Mouse (Mus musculus) liver, embryonic 11.5 days (tissue): ENCODE measurements around the gene Gpr6. TPM values are rescaled to one million over a fixed set of nuclear protein-coding genes. Genes with fewer than 3 reads are reported as not detected.

Experiments used
- ATAC-seq: fragments of 200-750 bp; cut with Nextera tagmentation; replicated peaks from 2 replicates; pipeline ENCODE4 v1.8.0; 2017; ENCODE audit warnings: moderate number of reproducible peaks, mild to moderate bottlenecking, moderate TSS enrichment, moderate library complexity; ENCODE audit not compliant: low FRiP score
- DNase-seq: peaks from one replicate; pipeline ENCODE4 v3.0.0-alpha.2; 2017; ENCODE audit warnings: low spot score
- H3K27ac ChIP-seq: fragments of 300-500 bp; sonication (generic); 2 replicates; pipeline ENCODE4 v1.5.1; 2014; ENCODE audit warnings: mild to moderate bottlenecking, low read depth, low read length, control low read depth
- H3K27me3 ChIP-seq: fragments of 300-500 bp; sonication (generic); replicated peaks from 2 replicates; pipeline ENCODE4 v1.6.1; 2014; ENCODE audit warnings: low read length, mixed read lengths; ENCODE audit not compliant: control insufficient read depth, insufficient read depth
- H3K36me3 ChIP-seq: fragments of 300-500 bp; sonication (generic); 2 replicates; pipeline ENCODE4 v1.6.1; 2014; ENCODE audit warnings: mild to moderate bottlenecking, low read length, moderate library complexity, mixed read lengths; ENCODE audit not compliant: control insufficient read depth, insufficient read depth
- H3K4me1 ChIP-seq: fragments of 300-500 bp; sonication (generic); replicated peaks from 2 replicates; pipeline ENCODE4 v1.6.1; 2014; ENCODE audit warnings: low read length, mixed read lengths; ENCODE audit not compliant: control insufficient read depth, insufficient read depth
- H3K4me2 ChIP-seq: fragments of 300-500 bp; sonication (generic); 2 replicates; pipeline ENCODE4 v1.6.1; 2014; ENCODE audit warnings: mild to moderate bottlenecking, control low read depth, moderate library complexity
- H3K4me3 ChIP-seq: fragments of 300-500 bp; sonication (generic); 2 replicates; pipeline ENCODE4 v1.5.1; 2014; ENCODE audit warnings: low read depth, low read length, control low read depth
- H3K9ac ChIP-seq: fragments of 300-500 bp; sonication (generic); 2 replicates; pipeline ENCODE4 v1.6.1; 2014; ENCODE audit warnings: low read depth, low read length, control low read depth
- H3K9me3 ChIP-seq: fragments of 300-500 bp; sonication (generic); 2 replicates; pipeline ENCODE4 v1.6.1; 2016; ENCODE audit warnings: low read length, inconsistent platforms, mixed read lengths; ENCODE audit not compliant: control insufficient read depth
- WGBS: fragments of 180-500 bp; shearing (Covaris S2); extraction: QIAGEN DNeasy Blood & Tissue Kit; methylation state at CpG from one replicate; pipeline ENCODE4 v1.1.7; 2014; 5-methylcytosine and 5-hydroxymethylcytosine counted together
- polyA plus RNA-seq: library from polyadenylated mRNA; unstranded; fragments of >200 nt; fragmentation: Nextera tagmentation; extraction: Ambion mirVana; gene quantifications from 2 replicates; pipeline ENCODE4 v1.2.1, GENCODE M21; 2014

Gpr6 gene
- polyA plus RNA-seq, 1 experiment from 2014 or later, result not detected

GRCm38 (mm10) chr10:41054005-41054404 is 18.1 kb downstream of the Gpr6 start:
- H3K4me1 ChIP-seq, result no peaks in the 10 kb centered on the region
- 59% methylated on average over 5 of the region's 5 CpGs for WGBS

GRCm38 (mm10) chr10:41042272-41042671 is 29.8 kb downstream of the Gpr6 start:
- H3K4me1 ChIP-seq, result no peaks in the 10 kb centered on the region
- no peak for ATAC-seq
- H3K27me3 ChIP-seq, result no peaks in the 10 kb centered on the region
- H3K36me3 ChIP-seq, result no peaks in the 10 kb centered on the region
- H3K4me2 ChIP-seq, result no peak overlapping the region
- no peak overlapping the region for H3K4me3 ChIP-seq
- H3K27ac ChIP-seq, result no peak overlapping the region
- H3K9ac ChIP-seq, result no peak overlapping the region
- WGBS, result 78% methylated on average over 11 of the region's 11 CpGs
- DNase-seq, result no peak
- H3K9me3 ChIP-seq, result no peaks in the 10 kb centered on the region

More at GRCm38 (mm10) chr10:41054005-41054404, 18.1 kb downstream of the Gpr6 start:
- no peaks in the 10 kb centered on the region for H3K36me3 ChIP-seq
- H3K9ac ChIP-seq, result no peak overlapping the region
- DNase-seq (no peak), ATAC-seq (no peak)
- no peak overlapping the region for H3K27ac ChIP-seq
- no peak overlapping the region for H3K4me2 ChIP-seq
- no peak overlapping the region for H3K4me3 ChIP-seq
- no peaks in the 10 kb centered on the region for H3K27me3 ChIP-seq
- H3K9me3 ChIP-seq, result no peaks in the 10 kb centered on the region

GRCm38 (mm10) chr10:41041478-41041877 is 30.6 kb downstream of the Gpr6 start:
- Histone ChIP-seq H3K4me2 (no peak overlapping the region), H3K9me3 (no peaks in the 10 kb centered on the region), H3K36me3 (no peaks in the 10 kb centered on the region), H3K4me1 (no peaks in the 10 kb centered on the region), H3K9ac (no peak overlapping the region), H3K4me3 (no peak overlapping the region), H3K27ac (no peak overlapping the region), H3K27me3 (no peaks in the 10 kb centered on the region)
- no peak for DNase-seq
- 79% methylated on average over 9 of the region's 9 CpGs for WGBS
- no peak for ATAC-seq

- Histone ChIP-seq H3K27ac (no peak overlapping the region), H3K4me2 (no peak overlapping the region), H3K36me3 (no peaks in the 10 kb centered on the region), H3K9me3 (no peaks in the 10 kb centered on the region), H3K27me3 (no peaks in the 10 kb centered on the region), H3K9ac (no peak overlapping the region), H3K4me1 (no peaks in the 10 kb centered on the region), H3K4me3 (no peak overlapping the region)
- ATAC-seq (peak; percentile 53; the same call in 1 of the 2 replicates), DNase-seq (no peak)
These were observed 31.5 kb downstream of the Gpr6 start for GRCm38 (mm10) chr10:41040530-41041085.

- Histone ChIP-seq H3K27ac (no peak overlapping the region), H3K4me2 (no peak overlapping the region), H3K36me3 (no peaks in the 10 kb centered on the region), H3K4me1 (no peaks in the 10 kb centered on the region), H3K4me3 (no peak overlapping the region), H3K9ac (no peak overlapping the region), H3K9me3 (no peaks in the 10 kb centered on the region), H3K27me3 (no peaks in the 10 kb centered on the region)
- no peak for DNase-seq
- no peak for ATAC-seq
- 90% methylated on average over 6 of the region's 6 CpGs for WGBS
These were observed 33.6 kb downstream of the Gpr6 start for GRCm38 (mm10) chr10:41038476-41038875.

GRCm38 (mm10) chr10:41037722-41038121 is 34.4 kb downstream of the Gpr6 start:
- Histone ChIP-seq H3K4me2 (no peak overlapping the region), H3K27me3 (no peaks in the 10 kb centered on the region), H3K9ac (no peak overlapping the region), H3K4me3 (no peak overlapping the region), H3K27ac (no peak overlapping the region), H3K36me3 (no peaks in the 10 kb centered on the region), H3K9me3 (no peaks in the 10 kb centered on the region), H3K4me1 (no peaks in the 10 kb centered on the region)
- 75% methylated on average over 8 of the region's 8 CpGs for WGBS
- ATAC-seq, result no peak
- no peak for DNase-seq

GRCm38 (mm10) chr10:41032811-41033210 is 39.3 kb downstream of the Gpr6 start:
- no peak for DNase-seq
- WGBS, result 77% methylated on average over 7 of the region's 7 CpGs
- ATAC-seq, result no peak

GRCm38 (mm10) chr10:41024860-41025259 is 47.2 kb downstream of the Gpr6 start:
- no peak overlapping the region for H3K4me3 ChIP-seq
- DNase-seq (no peak), ATAC-seq (peak; percentile 80)
- H3K4me2 ChIP-seq, result no peak overlapping the region
- H3K27ac ChIP-seq, result no peak overlapping the region
- 22% methylated on average over 1 of the region's 1 CpGs for WGBS
- H3K36me3 ChIP-seq, result no peaks in the 10 kb centered on the region
- H3K27me3 ChIP-seq, result no peaks in the 10 kb centered on the region
- no peak overlapping the region for H3K9ac ChIP-seq
- peaks cover 3% of the 10 kb centered on the region; the same call in 1 of the 2 replicates for H3K4me1 ChIP-seq
- H3K9me3 ChIP-seq, result no peaks in the 10 kb centered on the region

More at GRCm38 (mm10) chr10:41032811-41033210, 39.3 kb downstream of the Gpr6 start:
- no peaks in the 10 kb centered on the region for H3K36me3 ChIP-seq
- no peaks in the 10 kb centered on the region for H3K4me1 ChIP-seq
- no peak overlapping the region for H3K27ac ChIP-seq
- no peak overlapping the region for H3K4me3 ChIP-seq
- no peaks in the 10 kb centered on the region for H3K9me3 ChIP-seq
- no peak overlapping the region for H3K9ac ChIP-seq
- H3K27me3 ChIP-seq, result no peaks in the 10 kb centered on the region
- no peak overlapping the region for H3K4me2 ChIP-seq

GRCm38 (mm10) chr10:41024406-41024805 is 47.7 kb downstream of the Gpr6 start:
- Histone ChIP-seq H3K9me3 (no peaks in the 10 kb centered on the region), H3K4me1 (peaks cover 3% of the 10 kb centered on the region; the same call in 1 of the 2 replicates), H3K9ac (no peak overlapping the region), H3K27ac (no peak overlapping the region), H3K4me3 (no peak overlapping the region), H3K4me2 (no peak overlapping the region), H3K36me3 (no peaks in the 10 kb centered on the region), H3K27me3 (no peaks in the 10 kb centered on the region)
- DNase-seq (no peak), ATAC-seq (no peak)
- WGBS, result 26% methylated on average over 1 of the region's 1 CpGs
